In genomic region chr6:134631947-134632687, GRCm38 (mm10) we compare ENCODE assay signal across 8 mouse cellular contexts. TPM values are rescaled to one million over a fixed set of nuclear protein-coding genes. Genes with fewer than 3 reads are reported as not detected.
DNase-seq lines count a peak whose midpoint lies in the region; ATAC-seq lines count a peak whose summit lies in the region.

TSS of gene Mansc1 (minus strand) at chr6:134632488.

- WGBS in hindbrain, embryonic 15.5 days = under 1% methylated on average over 46 of the region's 46 CpGs

- H3K27ac ChIP-seq in hindbrain, embryonic 15.5 days (replicated peaks) = no peak within 1 kb of the TSS

- peaks cover 11% of the 10 kb centered on the region; the same call in 1 of the 2 replicates for H3K27me3 ChIP-seq in hindbrain, embryonic 15.5 days
- peaks cover 7% of the 10 kb centered on the region for H3K27me3 ChIP-seq in megakaryocyte, embryonic 14.5 days (replicated peaks)

- peak within 1 kb of the TSS; percentile 46 for H3K4me3 ChIP-seq in hindbrain, embryonic 15.5 days
- peak within 1 kb of the TSS; percentile 89 for H3K4me3 ChIP-seq in megakaryocyte, embryonic 14.5 days (replicated peaks)

- peak within 1 kb of the TSS; percentile 93 for H3K4me2 ChIP-seq in hindbrain, embryonic 15.5 days

- ATAC-seq in hindbrain, embryonic 15.5 days (ENCODE audit: low FRiP score, low read depth) = peak; percentile 27; the same call in 1 of the 2 replicates

- peaks cover 9% of the 10 kb centered on the region; the same call in 1 of the 2 replicates for H3K4me1 ChIP-seq in hindbrain, embryonic 15.5 days (replicated peaks)
- H3K4me1 ChIP-seq in megakaryocyte, embryonic 14.5 days = peaks cover 20% of the 10 kb centered on the region

- peak; percentile 29 for DNase-seq in layer of hippocampus, adult 11-12 months (ENCODE audit: low spot score)
- DNase-seq in layer of hippocampus, postnatal 14 days (ENCODE audit: low spot score in 2 of 2) = no peak
- peak; percentile 25 to 32 for DNase-seq in cerebellum, postnatal 4 days (ENCODE audit: low spot score in 2 of 2)
- peak; percentile 57 for DNase-seq in gastrocnemius, postnatal 14 days
- DNase-seq in left cerebral cortex, postnatal 4 days = peak; percentile 68
- peak; percentile 45 for DNase-seq in right cerebral cortex, postnatal 4 days

- intact Hi-C loops in gastrocnemius, postnatal 14 days (cut with DNase I; ENCODE audit: low total_unique reads) = no loop called here
- intact Hi-C loops in left cerebral cortex, postnatal 4 days (cut with DNase I) = no loop called here

- H3K36me3 ChIP-seq in hindbrain, embryonic 15.5 days = no peaks in the 10 kb centered on the region
- H3K36me3 ChIP-seq in megakaryocyte, embryonic 14.5 days (replicated peaks; ENCODE audit: low read length) = no peaks in the 10 kb centered on the region

- H3K9me3 ChIP-seq in hindbrain, embryonic 15.5 days = no peaks in the 10 kb centered on the region
- no peaks in the 10 kb centered on the region for H3K9me3 ChIP-seq in megakaryocyte, embryonic 14.5 days

- H3K9ac ChIP-seq in hindbrain, embryonic 15.5 days = peak within 1 kb of the TSS; percentile 34

RNA-seq across cellular contexts. Expression of gene Mansc1, which starts in this region (rescaled TPM):
- total RNA-seq in layer of hippocampus, postnatal 14 days (2021) = 1 to 10 TPM; 5.5 to 5.8 TPM
- total RNA-seq in gastrocnemius, postnatal 14 days (2021) = 1 to 10 TPM; 2.8 to 3.4 TPM
- 1.3 and 1.4 TPM in 2 replicates for polyA plus RNA-seq in hindbrain, embryonic 15.5 days (2015; fragmentation: Nextera tagmentation; extraction: Ambion mirVana)
- total RNA-seq in left cerebral cortex, postnatal 4 days (2021) = 1 to 10 TPM; 1.7 to 2.0 TPM
- not detected in 2 replicates for polyA plus RNA-seq in megakaryocyte, embryonic 14.5 days (2012; ENCODE audit: insufficient read depth, low replicate concordance)

Comparison
In these comparisons a context has a peak if more than half of its experiments do, and no peak if none do; other contexts are left out.
1. DNase-seq: peak in layer of hippocampus, adult 11-12 months (single experiment), cerebellum, postnatal 4 days (2 of 2), gastrocnemius, postnatal 14 days (single experiment), left cerebral cortex, postnatal 4 days (single experiment) and right cerebral cortex, postnatal 4 days (single experiment); none in layer of hippocampus, postnatal 14 days (0 of 2).